Mouse (Mus musculus) lung, postnatal 25 days (tissue): ENCODE data around the gene Cfap54.

Source experiments
- DNase-seq: peaks from one replicate; pipeline ENCODE4 v3.0.0; 2022; ENCODE audit warnings: low spot score

The Cfap54 gene

DNA sequence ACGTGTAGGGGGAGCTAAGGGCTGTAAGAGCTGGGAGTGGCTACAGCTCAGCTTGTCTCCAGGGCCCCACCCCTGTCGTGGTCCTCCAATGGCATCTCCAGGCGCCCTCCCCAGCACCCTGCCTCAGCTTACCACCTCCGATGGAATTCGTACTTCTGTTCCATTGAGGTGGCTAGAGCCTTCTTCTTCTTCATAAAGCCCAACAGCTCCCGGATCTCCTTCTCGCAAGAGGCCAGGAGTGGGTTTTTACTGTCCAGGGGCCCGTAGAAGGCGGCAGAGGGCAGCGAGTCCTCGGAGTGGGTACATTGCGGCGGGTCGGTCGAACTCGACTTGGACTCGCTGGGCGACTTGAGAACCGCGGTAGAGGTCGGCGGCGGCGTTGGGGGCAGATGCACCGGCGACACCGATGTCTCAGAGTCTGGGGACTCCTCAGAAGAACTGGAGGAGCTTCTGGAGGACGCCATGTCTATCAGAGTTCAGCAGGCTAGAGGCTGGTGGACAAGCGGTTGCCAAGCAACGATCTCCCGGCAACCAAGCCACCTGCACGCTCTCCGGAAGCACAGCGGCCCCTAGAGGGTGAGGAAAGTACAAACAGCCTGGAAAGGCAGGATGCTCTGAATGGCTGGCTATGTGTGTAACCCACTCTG lies at the start of gene Cfap54:
Gene Cfap54 (minus strand): TSS at position 486 of the 647 bp plus-strand sequence.
- DNase-seq = peak; percentile 92

GRCm38 (mm10) chr10:93130456-93130940 lies 49.1 kb upstream of the Cfap54 start:
- no peak for DNase-seq

DNA sequence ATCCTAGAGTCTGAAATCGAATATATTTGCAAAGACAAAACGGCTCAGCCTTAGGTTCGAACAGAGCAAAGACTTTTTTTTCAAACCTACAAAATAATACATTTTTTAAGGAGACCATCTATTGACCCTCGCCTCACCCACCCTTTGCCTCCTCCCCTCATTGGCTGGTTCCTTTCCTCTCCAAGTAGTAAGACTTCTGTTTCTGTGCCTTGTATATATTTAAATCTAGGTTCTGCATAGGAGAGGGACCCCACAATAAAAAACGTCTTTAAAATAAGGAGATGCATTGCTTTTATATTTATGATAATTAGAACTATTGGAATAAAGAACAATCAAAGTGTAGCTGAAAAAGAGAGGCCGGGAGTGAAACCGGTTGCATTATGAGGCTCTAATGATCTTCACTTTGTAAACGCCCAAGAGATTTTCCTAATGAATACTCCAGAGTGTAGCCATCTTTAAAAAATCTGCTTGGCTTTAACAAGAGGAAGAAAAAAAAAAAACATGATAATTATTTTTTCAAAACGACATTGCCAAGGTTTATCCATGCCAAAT lies 48.6 kb upstream of the Cfap54 start:
- DNase-seq = no peak

- DNase-seq = no peak
Measured at GRCm38 (mm10) chr10:93129345-93129744, 47.9 kb upstream of the Cfap54 start.

GRCm38 (mm10) chr10:93128566-93128965 lies 47.1 kb upstream of the Cfap54 start:
- no peak for DNase-seq

DNA sequence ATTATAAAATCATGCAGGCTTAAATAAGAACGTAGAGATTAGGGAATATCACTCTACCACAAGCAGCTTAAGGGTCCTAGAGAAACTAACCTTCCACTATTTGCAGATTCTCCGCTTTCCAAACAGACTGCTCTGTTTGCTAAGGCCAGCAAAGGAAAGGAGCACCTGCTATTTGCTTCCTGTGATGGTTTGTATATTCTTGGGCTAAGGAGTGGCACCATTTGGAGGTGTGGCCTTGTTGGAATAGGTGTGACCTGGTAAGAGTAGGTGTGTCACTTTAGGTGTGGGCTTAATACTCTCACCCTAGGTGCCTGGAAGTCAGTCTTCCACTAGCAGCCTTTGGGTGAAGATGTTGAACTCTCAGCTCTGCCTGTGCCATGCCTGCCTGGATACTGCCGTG lies 44.6 kb upstream of the Cfap54 start:
- DNase-seq = no peak

DNA sequence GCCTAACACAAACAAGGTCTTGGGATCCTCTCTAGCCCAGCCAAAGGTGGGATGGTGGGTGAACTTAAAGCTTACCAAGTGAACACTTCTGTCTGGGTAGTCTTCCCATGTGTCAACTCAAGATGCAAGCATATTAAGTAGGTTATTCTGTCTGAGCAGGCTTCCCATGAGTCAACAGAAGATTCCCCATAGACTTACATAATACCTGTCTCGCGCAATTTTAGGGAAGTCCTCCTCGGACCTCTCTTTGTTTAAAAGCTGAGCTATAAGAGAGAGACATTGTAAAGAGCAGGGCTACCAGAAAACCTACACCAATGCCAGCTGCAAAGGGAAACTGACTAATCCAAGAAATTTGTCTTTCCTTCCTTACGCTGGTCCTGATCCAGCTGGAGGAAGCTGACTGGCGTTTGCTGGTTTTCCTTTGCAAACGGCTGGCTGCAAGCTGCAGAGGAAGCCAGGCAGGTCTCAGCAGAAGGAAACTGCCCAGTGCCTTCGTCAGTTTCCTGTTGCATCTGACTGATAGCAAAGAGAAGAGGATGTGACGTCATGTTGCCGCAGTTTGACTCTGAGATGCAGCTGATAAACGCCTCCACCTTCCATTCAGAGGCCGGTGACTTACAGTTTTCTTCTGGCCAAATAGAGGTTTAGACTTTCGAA lies 42.7 kb upstream of the Cfap54 start:
- peak; percentile 90 for DNase-seq

DNA sequence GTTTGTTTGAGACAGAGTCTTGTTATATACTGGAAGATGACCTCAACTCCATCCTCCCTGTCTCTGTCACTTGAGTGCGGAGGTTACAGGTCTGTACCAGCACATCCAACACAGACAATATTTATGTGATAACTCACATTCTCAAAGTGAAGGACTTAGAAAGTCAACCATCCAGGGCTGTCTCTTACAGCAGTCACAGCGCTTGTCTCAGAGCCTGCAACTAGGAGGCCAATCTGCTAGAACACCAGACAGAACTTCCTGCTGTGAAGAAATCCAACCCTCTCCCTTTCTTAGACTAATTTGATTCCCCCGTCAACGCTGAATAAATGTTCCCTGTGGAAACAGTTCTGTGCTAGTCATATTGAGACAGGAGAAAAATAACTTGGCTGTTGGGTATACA lies 41.9 kb upstream of the Cfap54 start:
- no peak for DNase-seq

DNA sequence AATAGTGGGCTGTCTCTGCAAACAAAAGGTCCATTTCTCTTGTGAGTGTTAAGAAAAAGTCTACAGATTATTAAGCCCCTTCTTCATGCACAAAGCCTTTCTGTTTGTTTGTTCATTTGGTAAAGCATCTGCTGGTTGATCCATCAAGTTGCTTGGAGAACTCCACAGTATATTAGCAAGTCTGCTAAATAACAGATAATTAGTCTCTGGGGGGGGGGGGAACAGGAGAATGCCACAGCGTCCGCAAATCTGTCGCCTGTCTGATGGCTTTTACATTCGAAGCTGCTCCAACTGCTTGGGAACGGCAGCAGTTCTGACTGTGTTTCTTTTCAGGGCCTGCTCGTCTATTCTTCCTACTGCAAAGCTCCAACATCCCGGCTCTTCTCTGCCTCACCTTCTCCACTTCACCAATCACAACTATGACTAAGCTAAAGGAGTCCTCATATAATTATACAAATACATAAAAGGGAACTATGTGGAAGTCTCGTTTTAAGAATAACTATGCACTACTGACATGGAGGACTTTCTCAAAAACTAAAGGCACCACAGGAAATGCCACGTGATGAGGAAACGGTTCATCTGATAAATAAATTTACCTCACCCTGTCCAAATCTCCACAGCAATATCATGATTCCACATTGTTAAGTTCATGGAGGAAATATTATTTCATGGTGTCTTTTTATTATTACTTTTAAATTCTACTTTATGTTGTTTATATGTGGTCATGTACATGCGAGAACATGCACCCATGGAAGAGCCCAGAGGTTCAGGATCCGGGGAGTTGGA lies 41.2 kb upstream of the Cfap54 start:
- DNase-seq = no peak

- DNase-seq = no peak
Measured at GRCm38 (mm10) chr10:93121262-93121860, 39.9 kb upstream of the Cfap54 start.

DNA sequence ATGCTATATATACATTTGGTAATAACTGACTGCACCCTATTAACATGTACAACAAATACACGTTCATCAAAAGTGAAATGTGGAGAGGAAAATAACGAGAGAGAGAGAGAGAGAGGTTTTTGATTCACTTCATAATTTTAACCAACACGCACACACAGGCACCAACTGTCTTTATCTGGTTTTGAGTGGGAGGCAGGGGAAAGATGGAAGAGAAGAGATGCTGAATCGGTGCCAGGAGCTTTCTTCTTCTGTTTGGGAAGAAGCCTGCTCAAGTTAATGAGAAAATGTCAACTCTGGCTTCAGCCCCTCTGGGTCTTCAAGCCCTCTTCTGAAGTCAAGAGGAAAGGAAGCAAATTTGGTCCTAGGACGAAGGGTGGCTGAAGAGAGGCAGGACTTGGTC lies 38.4 kb upstream of the Cfap54 start:
- DNase-seq = no peak

- no peak for DNase-seq
Measured at GRCm38 (mm10) chr10:93116636-93117035, 35.2 kb upstream of the Cfap54 start.

GRCm38 (mm10) chr10:93115743-93116142 lies 34.3 kb upstream of the Cfap54 start:
- no peak for DNase-seq

- no peak for DNase-seq
Measured at GRCm38 (mm10) chr10:93114782-93115181, 33.4 kb upstream of the Cfap54 start.

DNA sequence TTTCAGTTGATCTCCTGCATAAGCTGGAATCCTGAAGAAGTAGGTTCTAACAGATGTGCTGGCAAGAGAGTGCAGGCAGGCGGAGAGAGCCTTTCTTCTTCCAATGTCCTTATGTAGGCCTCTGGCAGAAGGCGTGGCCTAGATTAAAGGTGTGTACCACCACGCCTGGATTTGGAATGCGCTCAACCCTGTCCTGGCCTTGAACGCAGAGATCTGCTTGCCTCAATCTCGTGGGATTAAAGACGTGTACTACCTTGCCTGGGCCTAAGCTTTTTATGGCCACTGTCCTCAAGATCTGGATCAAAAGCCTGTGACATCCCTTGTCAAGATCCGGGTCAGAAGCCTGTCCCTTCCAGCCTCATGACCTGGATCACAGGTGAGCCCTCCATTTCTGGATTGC lies 32.5 kb upstream of the Cfap54 start:
- no peak for DNase-seq

- DNase-seq = no peak
Measured at GRCm38 (mm10) chr10:93112021-93112420, 30.6 kb upstream of the Cfap54 start.

- DNase-seq = no peak
Measured at GRCm38 (mm10) chr10:93111412-93111811, 30.0 kb upstream of the Cfap54 start.

DNA sequence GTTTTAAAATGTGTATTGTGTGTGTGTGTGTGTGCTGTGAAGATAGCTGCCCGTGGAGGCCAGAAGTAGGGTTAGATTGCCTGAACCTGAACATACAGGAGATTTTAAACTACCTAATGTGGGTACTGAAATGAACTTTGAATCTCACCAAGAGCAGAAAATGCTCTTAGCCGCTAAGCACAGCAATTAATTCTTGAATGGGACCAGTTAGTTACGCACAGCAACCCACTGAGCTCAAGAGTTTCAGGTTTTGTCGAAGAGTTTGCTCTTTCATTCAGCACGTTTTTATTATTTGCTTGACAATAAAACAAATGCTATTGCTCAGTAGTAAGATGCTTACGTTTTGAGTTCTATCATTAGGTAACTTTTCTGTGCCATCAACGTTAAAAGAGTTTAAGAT lies 23.9 kb upstream of the Cfap54 start:
- DNase-seq = no peak

GRCm38 (mm10) chr10:93104357-93104756 lies 22.9 kb upstream of the Cfap54 start:
- DNase-seq = no peak

DNA sequence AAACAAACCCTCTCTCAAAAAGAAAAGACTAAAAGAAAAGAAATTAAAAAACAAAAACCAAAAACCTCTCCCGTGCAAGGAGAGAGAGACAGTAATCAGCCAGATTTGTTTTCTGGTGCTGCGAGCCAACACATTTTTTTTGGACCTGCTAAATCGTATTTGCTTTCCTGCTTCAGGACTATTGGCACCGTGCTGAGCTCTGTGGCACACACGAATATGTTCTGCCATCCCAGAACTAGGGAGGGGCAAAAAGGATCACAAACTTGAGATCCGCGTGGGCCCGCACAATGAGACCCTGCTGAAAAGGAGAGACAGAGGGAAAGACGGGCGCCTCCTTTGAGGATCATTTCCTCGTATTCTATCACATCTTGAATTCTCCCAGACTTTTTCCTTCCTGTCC lies 22.3 kb upstream of the Cfap54 start:
- no peak for DNase-seq

GRCm38 (mm10) chr10:93102321-93102720 lies 20.9 kb upstream of the Cfap54 start:
- DNase-seq = no peak

DNA sequence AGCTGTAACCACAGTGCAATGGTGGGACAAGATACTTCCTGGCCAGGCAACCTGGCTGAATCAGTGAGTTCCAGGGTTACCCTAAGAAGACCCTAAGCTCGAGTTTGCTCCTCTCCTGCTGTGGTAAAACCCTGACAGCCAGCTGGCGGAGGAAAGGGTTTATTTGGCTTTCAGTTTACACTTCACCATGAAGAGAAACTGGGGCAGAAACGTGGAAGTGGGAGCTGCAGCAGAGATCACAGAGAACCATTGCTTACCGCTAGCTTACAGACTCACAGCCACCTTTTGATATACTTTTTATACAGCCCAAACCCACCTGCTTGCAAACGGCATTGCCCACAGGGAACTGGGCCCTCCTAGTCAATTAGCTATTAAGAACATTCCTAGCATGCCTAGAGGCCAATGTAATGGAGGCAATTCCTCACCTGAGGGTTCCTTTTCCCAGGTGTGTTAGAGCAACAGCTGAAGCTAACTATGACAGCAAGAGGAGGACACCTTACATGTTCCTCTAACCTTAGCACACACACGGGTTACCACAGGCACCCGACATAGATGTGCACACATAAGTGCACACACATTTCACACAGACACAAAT lies 16.9 kb upstream of the Cfap54 start:
- peak; percentile 18 for DNase-seq
